Mouse (Mus musculus) CH12.LX (cell line): ENCODE data around the gene Fam189a2. TPM values are rescaled to one million over a fixed set of nuclear protein-coding genes. Genes with fewer than 3 reads are reported as not detected.

Experiments
- DNase-seq: peaks from one replicate; pipeline ENCODE4 v3.0.0-alpha.2; 2013; ENCODE audit errors: extremely low read depth
- H3K27ac ChIP-seq: 2 replicates; pipeline ENCODE4 v1.5.1; 2012; ENCODE audit warnings: low read depth, mild to moderate bottlenecking, control low read depth, moderate library complexity; ENCODE audit not compliant: insufficient read depth
- H3K27me3 ChIP-seq: replicated peaks from 2 replicates; pipeline ENCODE3; 2012; ENCODE audit warnings: inconsistent platforms
- H3K36me3 ChIP-seq, 2 experiments: replicated peaks in 1 of 2; 2 replicates each; pipeline versions ENCODE3 to v1.6.1; 2012; ENCODE audit warnings: inconsistent platforms in 1 of 2, low read length in 1 of 2, mild to moderate bottlenecking in 1 of 2, mixed read lengths in 1 of 2, moderate library complexity in 1 of 2; ENCODE audit not compliant: control insufficient read depth in 1 of 2, insufficient read depth in 1 of 2
- H3K4me1 ChIP-seq, 2 experiments: 2 replicates each; pipeline ENCODE4 v1.6.1; 2012; ENCODE audit warnings: inconsistent platforms in 1 of 2, moderate library complexity in 1 of 2; ENCODE audit not compliant: insufficient read depth in 2 of 2, control insufficient read depth in 1 of 2
- H3K4me2 ChIP-seq: 2 replicates; pipeline ENCODE4 v1.6.1; 2012; ENCODE audit warnings: low read depth, mild to moderate bottlenecking, control low read depth; ENCODE audit not compliant: poor library complexity, insufficient read depth, severe bottlenecking
- H3K4me3 ChIP-seq, 3 experiments: fragments of 150-350 bp in 1 of 3; sonication (generic) in 1 of 3; replicated peaks in 1 of 3; 2 replicates each; pipeline versions ENCODE3 to v1.5.1; 2011 to 2012; ENCODE audit warnings: low read depth in 2 of 3, low read length in 2 of 3, mild to moderate bottlenecking in 2 of 3, moderate library complexity in 2 of 3, control low read depth in 1 of 3, improper control_type of control experiment in 1 of 3, inconsistent platforms in 1 of 3, mixed read lengths in 1 of 3; ENCODE audit not compliant: poor library complexity in 1 of 3
- H3K79me2 ChIP-seq: replicated peaks from 2 replicates; pipeline ENCODE4 v1.6.1; 2012; ENCODE audit warnings: mild to moderate bottlenecking, moderate library complexity; ENCODE audit not compliant: control insufficient read depth, poor library complexity, insufficient read depth, severe bottlenecking; ENCODE audit errors: extremely low read depth
- H3K9ac ChIP-seq: 2 replicates; pipeline ENCODE4 v1.6.1; 2012; ENCODE audit warnings: low read depth, mild to moderate bottlenecking, control low read depth, moderate library complexity; ENCODE audit not compliant: insufficient read depth
- H3K9me3 ChIP-seq: replicated peaks from 2 replicates; pipeline ENCODE3; 2012; ENCODE audit warnings: low read length, inconsistent platforms, mixed read lengths
- CHD1 ChIP-seq: IDR thresholded peaks from 2 replicates; pipeline ENCODE4 v1.6.1; 2012; ENCODE audit warnings: low read depth, low read length, improper control_type of control experiment, inconsistent platforms
- CTCF ChIP-seq, 2 experiments: IDR thresholded peaks in 1 of 2; conservative IDR thresholded peaks in 1 of 2; 2 replicates each; pipeline ENCODE4 v1.5.1; 2011 to 2012; ENCODE audit warnings: low read depth in 2 of 2, low read length in 2 of 2, improper control_type of control experiment in 1 of 2, inconsistent platforms in 1 of 2, mild to moderate bottlenecking in 1 of 2, moderate library complexity in 1 of 2
- E2F4 ChIP-seq: IDR thresholded peaks from 2 replicates; pipeline ENCODE4 v1.6.1; 2011; ENCODE audit warnings: low read depth, low read length, improper control_type of control experiment; ENCODE audit not compliant: insufficient replicate concordance
- ELF1 ChIP-seq: IDR thresholded peaks from 2 replicates; pipeline ENCODE4 v1.6.1; 2014; ENCODE audit warnings: low read depth, mild to moderate bottlenecking, inconsistent platforms, low read length, improper control_type of control experiment
- EP300 ChIP-seq: IDR thresholded peaks from 2 replicates; pipeline ENCODE4 v1.6.1; 2011; ENCODE audit warnings: low read length, improper control_type of control experiment
- HCFC1 ChIP-seq: IDR thresholded peaks from 2 replicates; pipeline ENCODE4 v1.6.1; 2012; ENCODE audit warnings: low read depth, mild to moderate bottlenecking, inconsistent platforms, low read length, improper control_type of control experiment
- JUND ChIP-seq: conservative IDR thresholded peaks from 2 replicates; pipeline ENCODE4 v1.6.1; 2011; ENCODE audit warnings: low read depth, low read length, improper control_type of control experiment
- MAFK ChIP-seq: IDR thresholded peaks from 2 replicates; pipeline ENCODE4 v1.6.1; 2011; ENCODE audit warnings: low read length, improper control_type of control experiment; ENCODE audit not compliant: insufficient replicate concordance
- MAX ChIP-seq: IDR thresholded peaks from 2 replicates; pipeline ENCODE4 v1.6.1; 2011; ENCODE audit warnings: low read length, improper control_type of control experiment
- MAZ ChIP-seq: IDR thresholded peaks from 2 replicates; pipeline ENCODE4 v1.6.1; 2012; ENCODE audit warnings: low read depth, mild to moderate bottlenecking, inconsistent platforms, low read length, improper control_type of control experiment, moderate library complexity
- MEF2A ChIP-seq: IDR thresholded peaks from 2 replicates; pipeline ENCODE4 v1.6.1; 2014; ENCODE audit warnings: low read depth, mild to moderate bottlenecking, inconsistent platforms, low read length, improper control_type of control experiment, borderline replicate concordance
- MXI1 ChIP-seq: IDR thresholded peaks from 2 replicates; pipeline ENCODE4 v1.6.1; 2011; ENCODE audit warnings: mild to moderate bottlenecking, low read depth, low read length, improper control_type of control experiment
- MYC ChIP-seq: IDR thresholded peaks from 2 replicates; pipeline ENCODE4 v1.6.1; 2011; ENCODE audit warnings: low read depth, mild to moderate bottlenecking, improper control_type of control experiment, low read length
- NELFE ChIP-seq: IDR thresholded peaks from 2 replicates; pipeline ENCODE4 v1.6.1; 2011; ENCODE audit warnings: low read depth, low read length, improper control_type of control experiment
- NRF1 ChIP-seq: IDR thresholded peaks from 2 replicates; pipeline ENCODE4 v1.6.1; 2014; ENCODE audit warnings: low read depth, mild to moderate bottlenecking, inconsistent platforms, low read length, improper control_type of control experiment, moderate library complexity
- PAX5 ChIP-seq: IDR thresholded peaks from 2 replicates; pipeline ENCODE4 v1.6.1; 2012; ENCODE audit warnings: low read length, inconsistent platforms, mixed read lengths
- POLR2A ChIP-seq: IDR thresholded peaks from 2 replicates; pipeline ENCODE4 v1.6.1; 2011; ENCODE audit warnings: low read depth, mild to moderate bottlenecking, improper control_type of control experiment, low read length
- POLR2AphosphoS2 ChIP-seq: IDR thresholded peaks from 2 replicates; pipeline ENCODE4 v1.6.1; 2011; ENCODE audit warnings: low read depth, low read length, improper control_type of control experiment
- RAD21 ChIP-seq: IDR thresholded peaks from 2 replicates; pipeline ENCODE4 v1.6.1; 2011; ENCODE audit warnings: low read depth, mild to moderate bottlenecking, low read length, improper control_type of control experiment, moderate library complexity
- RCOR1 ChIP-seq: conservative IDR thresholded peaks from 2 replicates; pipeline ENCODE4 v1.6.1; 2012; ENCODE audit warnings: low read depth, mild to moderate bottlenecking, inconsistent platforms, low read length, improper control_type of control experiment
- SIN3A ChIP-seq: IDR thresholded peaks from 2 replicates; pipeline ENCODE4 v1.6.1; 2012; ENCODE audit warnings: low read length, improper control_type of control experiment, inconsistent platforms
- TBP ChIP-seq: conservative IDR thresholded peaks from 2 replicates; pipeline ENCODE4 v1.6.1; 2011; ENCODE audit warnings: low read depth, low read length, improper control_type of control experiment
- UBTF ChIP-seq: IDR thresholded peaks from 2 replicates; pipeline ENCODE4 v1.6.1; 2012; ENCODE audit warnings: low read depth, mild to moderate bottlenecking, inconsistent platforms, low read length, improper control_type of control experiment, moderate library complexity
- USF2 ChIP-seq: conservative IDR thresholded peaks from 2 replicates; pipeline ENCODE4 v1.6.1; 2011; ENCODE audit warnings: low read depth, low read length, improper control_type of control experiment
- ZC3H11A ChIP-seq: IDR thresholded peaks from 2 replicates; pipeline ENCODE4 v1.6.1; 2012; ENCODE audit warnings: low read depth, mild to moderate bottlenecking, inconsistent platforms, low read length, improper control_type of control experiment
- ZKSCAN1 ChIP-seq: IDR thresholded peaks from 2 replicates; pipeline ENCODE4 v1.6.1; 2012; ENCODE audit warnings: low read depth, inconsistent platforms, low read length, improper control_type of control experiment, borderline replicate concordance
- ZNF384 ChIP-seq: IDR thresholded peaks from 2 replicates; pipeline ENCODE4 v1.6.1; 2012; ENCODE audit warnings: low read depth, low read length, improper control_type of control experiment, inconsistent platforms
- dilution Hi-C: fragments of 300-500 bp; cut with MboI; formaldehyde crosslinking; loops from 2 replicates; pipeline ENCODE4 v1.14.3; 2020; ENCODE audit warnings: low sequenced_read_pairs; ENCODE audit not compliant: extremely low pct_unique_long_range_greater_than_20kb, extremely low pct_ligation_motif_present
- in situ Hi-C: fragments of 300-500 bp; cut with MboI; formaldehyde crosslinking; loops from 3 replicates; pipeline ENCODE4 v1.14.3; 2019; ENCODE audit warnings: low sequenced_read_pairs, low pct_ligation_motif_present, low pct_unique_long_range_greater_than_20kb, mixed read lengths
- polyA plus RNA-seq: library from polyadenylated mRNA; unstranded; fragments of >175 nt; gene quantifications from 2 replicates; pipeline ENCODE4 v1.2.1, GENCODE M21; 2012; ENCODE audit warnings: low read depth; ENCODE audit not compliant: insufficient read length
- total RNA-seq, 2 experiments: library from RNA; depleted of rRNA; stranded (reverse); fragments of 300-350 nt in 1 of 2; fragments of >200 nt in 1 of 2; gene quantifications; 2 replicates each; pipeline ENCODE4 v1.2.3; 2012 to 2014

The Fam189a2 gene
- total and polyA plus RNA-seq, 3 experiments, result not detected

DNA sequence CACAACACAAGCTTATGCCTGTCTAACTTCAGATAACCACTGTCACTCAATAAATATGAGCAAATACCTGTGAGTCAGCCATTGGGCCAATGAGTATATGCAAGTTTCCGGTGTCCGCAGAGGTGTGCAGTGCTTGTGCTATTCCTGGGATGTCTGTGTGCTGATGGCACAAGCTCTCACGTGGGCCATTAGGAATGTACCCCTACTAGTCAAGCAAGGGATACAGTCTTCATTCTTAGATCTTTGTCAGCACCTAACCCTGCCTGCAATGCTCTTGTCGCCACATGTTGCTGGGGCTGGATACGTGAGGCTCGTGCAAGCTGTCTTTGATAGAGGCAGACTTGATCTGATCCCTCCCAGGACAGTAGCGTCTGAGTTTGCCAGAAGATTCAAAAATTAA is 45.7 kb upstream of the Fam189a2 start:
- TF ChIP-seq MYC (no peak), UBTF (no peak), E2F4 (no peak), EP300 (no peak), ZNF384 (no peak), NRF1 (no peak), ZC3H11A (no peak), MAX (no peak), SIN3A (no peak), MAZ (no peak), TBP (no peak), MXI1 (no peak), PAX5 (no peak), POLR2AphosphoS2 (no peak), USF2 (no peak), JUND (no peak), RCOR1 (no peak), ZKSCAN1 (no peak), MEF2A (no peak), HCFC1 (no peak)
- in situ Hi-C loops (no loop called here), dilution Hi-C loops (no loop called here)
- Histone ChIP-seq H3K36me3 (no peaks in the 10 kb centered on the region), H3K4me1 (peaks cover 6 to 20% of the 10 kb centered on the region in 2 experiments; a peak in 3 of 4 replicates), H3K79me2 (no peaks in the 10 kb centered on the region), H3K27ac (no peak overlapping the region), H3K27me3 (no peaks in the 10 kb centered on the region), H3K4me2 (no peak overlapping the region), H3K9me3 (no peaks in the 10 kb centered on the region), H3K4me3 (no peak overlapping the region), H3K9ac (no peak overlapping the region)
- no peak for DNase-seq

DNA sequence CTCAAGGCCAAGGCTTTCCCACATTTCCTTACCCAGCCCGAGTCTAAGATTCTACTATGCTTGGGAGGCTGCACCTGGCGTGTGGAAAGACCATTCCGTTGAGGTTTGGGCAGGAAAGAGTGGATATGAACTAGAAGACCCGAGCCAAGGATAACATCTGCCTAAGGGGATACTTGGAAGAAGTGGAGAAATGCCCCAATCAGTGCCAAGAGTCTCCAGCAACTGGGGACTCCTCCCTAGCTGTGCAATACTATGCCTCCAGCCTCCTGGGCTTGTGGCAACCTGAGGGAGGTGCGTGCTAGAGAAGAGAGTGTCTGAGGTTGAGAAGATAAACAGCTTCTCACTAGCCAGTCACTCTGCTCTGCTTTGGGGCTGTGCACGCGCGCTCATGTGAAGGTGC is 45.1 kb upstream of the Fam189a2 start:
- H3K27ac ChIP-seq, result no peak overlapping the region
- H3K4me2 ChIP-seq, result no peak overlapping the region
- H3K9ac ChIP-seq, result no peak overlapping the region
- in situ Hi-C loops, result no loop called here
- no peaks in the 10 kb centered on the region for H3K27me3 ChIP-seq
- peaks cover 6 to 16% of the 10 kb centered on the region in 2 experiments; a peak in 3 of 4 replicates for H3K4me1 ChIP-seq
- DNase-seq, result no peak
- no peak overlapping the region for H3K4me3 ChIP-seq
- H3K36me3 ChIP-seq, result no peaks in the 10 kb centered on the region
- H3K79me2 ChIP-seq, result no peaks in the 10 kb centered on the region
- H3K9me3 ChIP-seq, result no peaks in the 10 kb centered on the region
- no peak for TF ChIP-seq NELFE
- no peak for TF ChIP-seq E2F4
- TF ChIP-seq MAFK, result no peak
- TF ChIP-seq MXI1, result no peak
- no peak for TF ChIP-seq CHD1
- TF ChIP-seq RAD21, result no peak
- TF ChIP-seq POLR2AphosphoS2, result no peak
- no peak for TF ChIP-seq USF2
- no peak for TF ChIP-seq ELF1
- TF ChIP-seq ZC3H11A, result no peak
- TF ChIP-seq HCFC1, result no peak
- TF ChIP-seq CTCF (conservative IDR thresholded peaks at IDR 0.05 in 1 of 2, IDR thresholded peaks at IDR 0.05 in 1 of 2; ENCODE audit: low read depth in 2 of 2, low read length in 2 of 2), result no peak
- TF ChIP-seq POLR2A, result no peak
- dilution Hi-C loops, result no loop called here
